Mouse (Mus musculus): ENCODE measurements around the gene Galnt6. TPM values are rescaled to one million over a fixed set of nuclear protein-coding genes. Genes with fewer than 3 reads are reported as not detected.
A peak's percentile ranks its signal among the peaks of the same experiment; 100 is the strongest.

Galnt6 gene
- polyA plus RNA-seq, 1 experiment from 2014 or later = 0.08 TPM

GRCm38 (mm10) chr15:100706226-100706625 lies 22.9 kb downstream of the Galnt6 start:
- Histone ChIP-seq H3K36me3 (ENCODE audit: control insufficient read depth, insufficient read depth, low read length) (no peaks in the 10 kb centered on the region), H3K4me2 (ENCODE audit: low read length) (no peak overlapping the region), H3K4me3 (ENCODE audit: control insufficient read depth in 1 of 2, insufficient read depth in 1 of 2, low read depth in 1 of 2, low read length in 2 of 2) (no peak overlapping the region), H3K4me1 (ENCODE audit: control insufficient read depth in 2 of 2, insufficient read depth in 2 of 2, low read length in 2 of 2) (peaks cover 3 to 5% of the 10 kb centered on the region in 2 experiments; a peak in 3 of 4 replicates), H3K9ac (ENCODE audit: low read length) (no peak overlapping the region), H3K9me3 (ENCODE audit: control insufficient read depth, low read length) (no peaks in the 10 kb centered on the region), H3K27ac (replicated peaks in 1 of 2; ENCODE audit: control insufficient read depth in 1 of 2, insufficient read depth in 1 of 2, low read depth in 2 of 2, low read length in 2 of 2) (no peak overlapping the region), H3K27me3 (ENCODE audit: control insufficient read depth, insufficient read depth, low read length) (peaks cover 29% of the 10 kb centered on the region)
- no peak for ATAC-seq (ENCODE audit: insufficient number of reproducible peaks, insufficient read depth, low FRiP score, low read depth)
- WGBS = 43% methylated on average over 8 of the region's 8 CpGs

- whole genome bisulfite sequencing = 86% methylated on average over 1 of the region's 1 CpGs
- peaks cover 3 to 5% of the 10 kb centered on the region in 2 experiments; a peak in 3 of 4 replicates for H3K4me1 ChIP-seq (ENCODE audit: control insufficient read depth in 2 of 2, insufficient read depth in 2 of 2, low read length in 2 of 2)
- no peaks in the 10 kb centered on the region for H3K36me3 ChIP-seq (ENCODE audit: control insufficient read depth, insufficient read depth, low read length)
- no peak overlapping the region for H3K4me3 ChIP-seq (ENCODE audit: control insufficient read depth in 1 of 2, insufficient read depth in 1 of 2, low read depth in 1 of 2, low read length in 2 of 2)
- H3K9me3 ChIP-seq (ENCODE audit: control insufficient read depth, low read length) = no peaks in the 10 kb centered on the region
- H3K9ac ChIP-seq (ENCODE audit: low read length) = no peak overlapping the region
- ATAC-seq (ENCODE audit: insufficient number of reproducible peaks, insufficient read depth, low FRiP score, low read depth) = no peak
- H3K27ac ChIP-seq (replicated peaks in 1 of 2; ENCODE audit: control insufficient read depth in 1 of 2, insufficient read depth in 1 of 2, low read depth in 2 of 2, low read length in 2 of 2) = no peak overlapping the region
- no peak overlapping the region for H3K4me2 ChIP-seq (ENCODE audit: low read length)
- peaks cover 29% of the 10 kb centered on the region for H3K27me3 ChIP-seq (ENCODE audit: control insufficient read depth, insufficient read depth, low read length)
Observed at GRCm38 (mm10) chr15:100705376-100705775, 23.8 kb downstream of the Galnt6 start.

GRCm38 (mm10) chr15:100703913-100704312 lies 25.3 kb downstream of the Galnt6 start:
- Histone ChIP-seq H3K27me3 (ENCODE audit: control insufficient read depth, insufficient read depth, low read length) (peaks cover 33% of the 10 kb centered on the region), H3K27ac (replicated peaks in 1 of 2; ENCODE audit: control insufficient read depth in 1 of 2, insufficient read depth in 1 of 2, low read depth in 2 of 2, low read length in 2 of 2) (no peak overlapping the region), H3K4me3 (ENCODE audit: control insufficient read depth in 1 of 2, insufficient read depth in 1 of 2, low read depth in 1 of 2, low read length in 2 of 2) (no peak overlapping the region), H3K4me2 (ENCODE audit: low read length) (peak overlapping the region; percentile 40), H3K4me1 (ENCODE audit: control insufficient read depth in 2 of 2, insufficient read depth in 2 of 2, low read length in 2 of 2) (peaks cover 3 to 5% of the 10 kb centered on the region in 2 experiments; a peak in 3 of 4 replicates), H3K36me3 (ENCODE audit: control insufficient read depth, insufficient read depth, low read length) (no peaks in the 10 kb centered on the region), H3K9ac (ENCODE audit: low read length) (no peak overlapping the region), H3K9me3 (ENCODE audit: control insufficient read depth, low read length) (no peaks in the 10 kb centered on the region)
- no peak for ATAC-seq (ENCODE audit: insufficient number of reproducible peaks, insufficient read depth, low FRiP score, low read depth)
- WGBS = 6% methylated on average over 17 of the region's 17 CpGs

GRCm38 (mm10) chr15:100701856-100702255 lies 27.3 kb downstream of the Galnt6 start:
- Histone ChIP-seq H3K27ac (replicated peaks in 1 of 2; ENCODE audit: control insufficient read depth in 1 of 2, insufficient read depth in 1 of 2, low read depth in 2 of 2, low read length in 2 of 2) (no peak overlapping the region), H3K27me3 (ENCODE audit: control insufficient read depth, insufficient read depth, low read length) (peaks cover 33% of the 10 kb centered on the region), H3K36me3 (ENCODE audit: control insufficient read depth, insufficient read depth, low read length) (no peaks in the 10 kb centered on the region), H3K9me3 (ENCODE audit: control insufficient read depth, low read length) (no peaks in the 10 kb centered on the region), H3K4me2 (ENCODE audit: low read length) (no peak overlapping the region), H3K4me1 (ENCODE audit: control insufficient read depth in 2 of 2, insufficient read depth in 2 of 2, low read length in 2 of 2) (peaks cover 3 to 5% of the 10 kb centered on the region in 2 experiments; a peak in 3 of 4 replicates), H3K4me3 (ENCODE audit: control insufficient read depth in 1 of 2, insufficient read depth in 1 of 2, low read depth in 1 of 2, low read length in 2 of 2) (no peak overlapping the region), H3K9ac (ENCODE audit: low read length) (no peak overlapping the region)
- ATAC-seq (ENCODE audit: insufficient number of reproducible peaks, insufficient read depth, low FRiP score, low read depth) = no peak
- 75% methylated on average over 6 of the region's 6 CpGs for WGBS

GRCm38 (mm10) chr15:100701108-100701507 lies 28.1 kb downstream of the Galnt6 start:
- ATAC-seq (ENCODE audit: insufficient number of reproducible peaks, insufficient read depth, low FRiP score, low read depth) = no peak
- Histone ChIP-seq H3K36me3 (ENCODE audit: control insufficient read depth, insufficient read depth, low read length) (no peaks in the 10 kb centered on the region), H3K27ac (replicated peaks in 1 of 2; ENCODE audit: control insufficient read depth in 1 of 2, insufficient read depth in 1 of 2, low read depth in 2 of 2, low read length in 2 of 2) (no peak overlapping the region), H3K4me1 (ENCODE audit: control insufficient read depth in 2 of 2, insufficient read depth in 2 of 2, low read length in 2 of 2) (peaks cover 3 to 5% of the 10 kb centered on the region in 2 experiments; a peak in 3 of 4 replicates), H3K27me3 (ENCODE audit: control insufficient read depth, insufficient read depth, low read length) (peaks cover 33% of the 10 kb centered on the region), H3K9ac (ENCODE audit: low read length) (no peak overlapping the region), H3K9me3 (ENCODE audit: control insufficient read depth, low read length) (no peaks in the 10 kb centered on the region), H3K4me2 (ENCODE audit: low read length) (no peak overlapping the region), H3K4me3 (ENCODE audit: control insufficient read depth in 1 of 2, insufficient read depth in 1 of 2, low read depth in 1 of 2, low read length in 2 of 2) (no peak overlapping the region)
- 60% methylated on average over 10 of the region's 10 CpGs for WGBS

GRCm38 (mm10) chr15:100700424-100700823 lies 28.8 kb downstream of the Galnt6 start:
- H3K27ac ChIP-seq (replicated peaks in 1 of 2; ENCODE audit: control insufficient read depth in 1 of 2, insufficient read depth in 1 of 2, low read depth in 2 of 2, low read length in 2 of 2) = no peak overlapping the region
- peaks cover 31% of the 10 kb centered on the region for H3K27me3 ChIP-seq (ENCODE audit: control insufficient read depth, insufficient read depth, low read length)
- H3K9ac ChIP-seq (ENCODE audit: low read length) = no peak overlapping the region
- no peaks in the 10 kb centered on the region for H3K36me3 ChIP-seq (ENCODE audit: control insufficient read depth, insufficient read depth, low read length)
- no peaks in the 10 kb centered on the region for H3K9me3 ChIP-seq (ENCODE audit: control insufficient read depth, low read length)
- H3K4me1 ChIP-seq (ENCODE audit: control insufficient read depth in 2 of 2, insufficient read depth in 2 of 2, low read length in 2 of 2) = peaks cover 3 to 5% of the 10 kb centered on the region in 2 experiments; a peak in 3 of 4 replicates
- 63% methylated on average over 5 of the region's 5 CpGs for WGBS
- no peak for ATAC-seq (ENCODE audit: insufficient number of reproducible peaks, insufficient read depth, low FRiP score, low read depth)
- H3K4me2 ChIP-seq (ENCODE audit: low read length) = no peak overlapping the region
- H3K4me3 ChIP-seq (ENCODE audit: control insufficient read depth in 1 of 2, insufficient read depth in 1 of 2, low read depth in 1 of 2, low read length in 2 of 2) = no peak overlapping the region

- 64% methylated on average over 6 of the region's 6 CpGs for WGBS
- no peak overlapping the region for H3K27ac ChIP-seq (replicated peaks in 1 of 2; ENCODE audit: control insufficient read depth in 1 of 2, insufficient read depth in 1 of 2, low read depth in 2 of 2, low read length in 2 of 2)
- H3K4me2 ChIP-seq (ENCODE audit: low read length) = no peak overlapping the region
- H3K4me3 ChIP-seq (ENCODE audit: control insufficient read depth in 1 of 2, insufficient read depth in 1 of 2, low read depth in 1 of 2, low read length in 2 of 2) = no peak overlapping the region
- no peak overlapping the region for H3K9ac ChIP-seq (ENCODE audit: low read length)
- no peaks in the 10 kb centered on the region for H3K36me3 ChIP-seq (ENCODE audit: control insufficient read depth, insufficient read depth, low read length)
- peaks cover 3 to 5% of the 10 kb centered on the region in 2 experiments; a peak in 3 of 4 replicates for H3K4me1 ChIP-seq (ENCODE audit: control insufficient read depth in 2 of 2, insufficient read depth in 2 of 2, low read length in 2 of 2)
- no peak for ATAC-seq (ENCODE audit: insufficient number of reproducible peaks, insufficient read depth, low FRiP score, low read depth)
- no peaks in the 10 kb centered on the region for H3K9me3 ChIP-seq (ENCODE audit: control insufficient read depth, low read length)
- peaks cover 24% of the 10 kb centered on the region for H3K27me3 ChIP-seq (ENCODE audit: control insufficient read depth, insufficient read depth, low read length)
Observed at GRCm38 (mm10) chr15:100699386-100699785, 29.8 kb downstream of the Galnt6 start.

GRCm38 (mm10) chr15:100698078-100698477 lies 31.1 kb downstream of the Galnt6 start:
- WGBS = 71% methylated on average over 10 of the region's 10 CpGs
- Histone ChIP-seq H3K27me3 (ENCODE audit: control insufficient read depth, insufficient read depth, low read length) (peaks cover 10% of the 10 kb centered on the region), H3K9ac (ENCODE audit: low read length) (no peak overlapping the region), H3K9me3 (ENCODE audit: control insufficient read depth, low read length) (no peaks in the 10 kb centered on the region), H3K36me3 (ENCODE audit: control insufficient read depth, insufficient read depth, low read length) (no peaks in the 10 kb centered on the region), H3K27ac (replicated peaks in 1 of 2; ENCODE audit: control insufficient read depth in 1 of 2, insufficient read depth in 1 of 2, low read depth in 2 of 2, low read length in 2 of 2) (no peak overlapping the region), H3K4me1 (ENCODE audit: control insufficient read depth in 2 of 2, insufficient read depth in 2 of 2, low read length in 2 of 2) (no peaks in the 10 kb centered on the region), H3K4me2 (ENCODE audit: low read length) (no peak overlapping the region), H3K4me3 (ENCODE audit: control insufficient read depth in 1 of 2, insufficient read depth in 1 of 2, low read depth in 1 of 2, low read length in 2 of 2) (no peak overlapping the region)
- ATAC-seq (ENCODE audit: insufficient number of reproducible peaks, insufficient read depth, low FRiP score, low read depth) = no peak
